Mouse (Mus musculus) lung, adult 2 months (tissue): ENCODE data around the gene Sirt3. TPM values are rescaled to one million over a fixed set of nuclear protein-coding genes. Genes with fewer than 3 reads are reported as not detected.
A peak's percentile ranks its signal among the peaks of the same experiment; 100 is the strongest.

Experiments used
- DNase-seq: peaks from one replicate; pipeline ENCODE4 v3.0.0; 2022
- H3K4me1 ChIP-seq: fragments of 200-500 bp; 2 replicates; pipeline ENCODE4 v1.6.1; 2011; ENCODE audit warnings: low read length; ENCODE audit not compliant: control insufficient read depth, insufficient read depth
- H3K4me3 ChIP-seq: fragments of 200-500 bp; replicated peaks from 2 replicates; pipeline ENCODE3; 2011; ENCODE audit warnings: low read depth, mild to moderate bottlenecking, control low read depth, low read length; ENCODE audit errors: extremely low read depth
- CTCF ChIP-seq: fragments of 200-500 bp; IDR thresholded peaks from 2 replicates; pipeline ENCODE4 v1.5.1; 2011; ENCODE audit warnings: mild to moderate bottlenecking, low read length, control low read depth; ENCODE audit not compliant: insufficient read depth
- POLR2A ChIP-seq: fragments of 200-500 bp; IDR thresholded peaks from 2 replicates; pipeline ENCODE4 v1.6.1; 2011; ENCODE audit warnings: low read depth, mild to moderate bottlenecking, control low read depth, low read length, borderline replicate concordance; ENCODE audit errors: extremely low read depth
- WGBS: fragments of 180-500 bp; shearing (Covaris S2); methylation state at CpG from one replicate; pipeline ENCODE4 v1.1.7; 2018; 5-methylcytosine and 5-hydroxymethylcytosine counted together
- polyA plus RNA-seq: library from polyadenylated mRNA; depleted of rRNA; stranded (reverse); fragments of >200 nt; gene quantifications from 2 replicates; pipeline ENCODE4 v1.2.3, GENCODE M21; 2012

Sirt3 gene
- polyA plus RNA-seq, 1 experiment = 27.0 TPM

GRCm38 (mm10) chr7:140912846-140913482 lies 30.9 kb upstream of the Sirt3 start:
- peaks cover 3% of the 10 kb centered on the region for H3K4me1 ChIP-seq
- DNase-seq = no peak
- H3K4me3 ChIP-seq = no peak overlapping the region
- TF ChIP-seq POLR2A (no peak), CTCF (no peak)
- 62% methylated on average over 5 of the region's 5 CpGs for WGBS

GRCm38 (mm10) chr7:140912293-140912692 lies 30.2 kb upstream of the Sirt3 start:
- no peak overlapping the region for H3K4me3 ChIP-seq
- no peak for TF ChIP-seq POLR2A
- no peak for TF ChIP-seq CTCF
- peaks cover 3% of the 10 kb centered on the region for H3K4me1 ChIP-seq
- 52% methylated on average over 3 of the region's 3 CpGs for WGBS
- DNase-seq = no peak

DNA sequence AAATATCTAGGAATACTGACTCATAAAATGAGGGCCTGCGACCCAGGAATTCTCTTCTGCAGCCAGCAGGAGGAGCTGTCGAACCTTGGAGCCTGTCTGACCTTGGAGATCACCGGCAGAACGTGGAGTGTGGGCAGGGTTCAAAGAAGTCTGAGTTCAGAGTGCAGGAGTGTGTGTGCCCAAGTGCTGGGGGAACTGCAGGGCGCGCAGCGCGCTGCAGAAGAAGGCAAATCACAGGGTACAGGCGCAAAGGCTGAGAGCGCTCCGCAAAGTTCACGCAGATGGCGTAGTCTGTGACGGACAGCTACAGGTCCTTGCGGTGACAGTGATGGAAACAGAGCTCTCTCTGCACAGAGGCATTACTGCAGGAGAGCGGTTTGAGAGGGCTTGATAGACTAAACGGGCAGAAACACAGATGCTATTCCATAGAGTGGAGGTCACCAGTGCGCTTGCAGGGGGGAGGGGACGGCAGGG lies 26.6 kb upstream of the Sirt3 start:
- H3K4me3 ChIP-seq = peak overlapping the region; percentile 38
- peak; percentile 92 for TF ChIP-seq CTCF
- TF ChIP-seq POLR2A = no peak
- DNase-seq = peak; percentile 78
- WGBS = 2% methylated on average over 19 of the region's 19 CpGs
- H3K4me1 ChIP-seq = peaks cover 3% of the 10 kb centered on the region

DNA sequence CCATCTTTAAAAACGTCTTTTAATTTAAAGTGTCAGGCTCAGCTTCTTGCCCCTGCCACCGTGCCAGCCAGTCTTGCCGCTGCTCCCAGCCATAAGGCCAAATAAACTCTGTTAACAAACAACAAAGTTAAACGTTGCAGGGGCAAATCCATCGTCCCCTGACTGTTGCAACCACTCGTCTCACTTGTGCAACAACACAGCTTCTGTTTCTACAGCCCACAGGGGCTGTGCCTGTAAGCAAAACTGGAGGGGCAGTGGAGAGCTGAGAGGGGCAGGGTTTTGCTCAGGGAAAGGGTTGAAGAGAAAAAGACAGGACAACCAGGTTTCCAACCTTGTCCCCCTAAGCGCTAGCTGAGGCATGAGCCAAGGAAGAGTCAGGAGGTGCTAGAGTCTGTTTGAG lies 26.1 kb upstream of the Sirt3 start:
- no peak for DNase-seq
- H3K4me1 ChIP-seq = peaks cover 3% of the 10 kb centered on the region

GRCm38 (mm10) chr7:140907697-140908096 lies 25.6 kb upstream of the Sirt3 start:
- peaks cover 5% of the 10 kb centered on the region for H3K4me1 ChIP-seq
- DNase-seq = no peak
- whole genome bisulfite sequencing = 83% methylated on average over 7 of the region's 7 CpGs
- no peak overlapping the region for H3K4me3 ChIP-seq
- TF ChIP-seq CTCF (no peak), POLR2A (no peak)

More for the DNA sequence above, 26.1 kb upstream of the Sirt3 start:
- H3K4me3 ChIP-seq = no peak overlapping the region
- 40% methylated on average over 7 of the region's 7 CpGs for WGBS
- TF ChIP-seq CTCF = no peak

DNA sequence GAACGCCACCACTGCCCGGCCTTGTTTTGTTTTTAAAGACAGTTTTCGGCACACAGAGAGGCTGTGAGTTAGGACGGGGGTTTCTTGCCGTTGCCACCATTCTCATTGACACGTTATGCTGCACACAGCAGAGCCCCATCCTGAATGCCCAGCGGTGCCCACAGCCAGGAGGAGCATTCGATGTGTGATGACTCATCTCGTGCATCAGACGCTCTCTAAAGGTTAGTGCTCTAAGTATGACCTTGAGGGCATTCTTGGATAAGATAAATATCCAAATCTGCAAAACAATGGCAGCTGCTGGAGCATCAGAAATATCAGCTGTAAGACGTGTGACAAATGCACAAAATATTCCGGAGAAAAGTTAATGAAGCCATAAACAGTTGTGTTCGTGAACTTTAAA lies 25.0 kb upstream of the Sirt3 start:
- Histone ChIP-seq H3K4me3 (no peak overlapping the region), H3K4me1 (peaks cover 5% of the 10 kb centered on the region)
- TF ChIP-seq CTCF = no peak
- no peak for TF ChIP-seq POLR2A
- DNase-seq = no peak
- 71% methylated on average over 13 of the region's 13 CpGs for WGBS

GRCm38 (mm10) chr7:140905642-140906081 lies 23.6 kb upstream of the Sirt3 start:
- TF ChIP-seq CTCF (no peak), POLR2A (no peak)
- peaks cover 5% of the 10 kb centered on the region for H3K4me1 ChIP-seq
- WGBS = 91% methylated on average over 2 of the region's 2 CpGs
- no peak for DNase-seq
- no peak overlapping the region for H3K4me3 ChIP-seq

DNA sequence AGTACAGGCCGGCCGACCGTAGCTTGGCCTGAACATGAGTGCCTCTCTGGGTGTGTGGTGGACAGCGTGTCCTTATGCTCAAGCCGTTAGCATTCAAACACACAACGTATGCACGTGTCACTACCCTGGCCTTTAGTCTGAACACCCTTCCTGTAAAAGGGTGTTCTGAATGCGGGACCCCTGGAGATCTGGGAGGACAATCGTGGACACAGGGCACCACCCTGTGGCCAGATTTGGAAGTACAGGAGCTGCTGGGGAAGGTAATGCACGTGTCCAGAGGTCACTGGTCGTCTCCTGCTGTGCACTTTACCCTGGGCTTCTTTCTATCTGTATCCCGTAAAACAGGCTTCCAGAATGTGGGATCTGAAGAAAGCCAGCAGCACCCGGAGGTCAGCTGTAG lies 21.1 kb upstream of the Sirt3 start:
- peak; percentile 86 for DNase-seq
- 22% methylated on average over 13 of the region's 13 CpGs for WGBS
- no peak overlapping the region for H3K4me3 ChIP-seq
- H3K4me1 ChIP-seq = 0 out of 2 replicates have a peak, but pooled peaks cover 2% of the 10 kb centered on the region
- TF ChIP-seq POLR2A (no peak), CTCF (peak; percentile 95)

GRCm38 (mm10) chr7:140902036-140902875 lies 20.1 kb upstream of the Sirt3 start:
- WGBS = 69% methylated on average over 15 of the region's 15 CpGs
- no peak for TF ChIP-seq POLR2A
- Histone ChIP-seq H3K4me3 (no peak overlapping the region), H3K4me1 (0 out of 2 replicates have a peak, but pooled peaks cover 2% of the 10 kb centered on the region)
- DNase-seq = peak; percentile 20
